Mouse (Mus musculus) adrenal gland, postnatal 10 days (tissue): ENCODE results near the gene Maz. TPM values are rescaled to one million over a fixed set of nuclear protein-coding genes. Genes with fewer than 3 reads are reported as not detected.

Experiments
- DNase-seq: peaks from one replicate; pipeline ENCODE4 v3.0.0; 2021; ENCODE audit warnings: mixed read lengths
- total RNA-seq, 2 experiments: library from RNA; stranded (reverse); gene quantifications; 2 replicates each; pipeline ENCODE4 v1.2.3; 2021

The Maz gene
- total RNA-seq, 2 experiments from 2014 or later = 135 to 159 TPM

- peak; percentile 72 for DNase-seq
These were observed 18.4 kb downstream of the Maz start for GRCm38 (mm10) chr7:127008239-127009019.

GRCm38 (mm10) chr7:127007313-127008024, 19.4 kb downstream of the Maz start:
- no peak for DNase-seq

GRCm38 (mm10) chr7:127004122-127004875, 22.5 kb downstream of the Maz start:
- no peak for DNase-seq

GRCm38 (mm10) chr7:127003620-127004019, 23.2 kb downstream of the Maz start:
- no peak for DNase-seq

- no peak for DNase-seq
These were observed 27.3 kb downstream of the Maz start for GRCm38 (mm10) chr7:126999568-126999967.

- DNase-seq = no peak
These were observed 30.4 kb downstream of the Maz start for GRCm38 (mm10) chr7:126996449-126996848.

GRCm38 (mm10) chr7:126988816-126989215, 38.0 kb downstream of the Maz start:
- no peak for DNase-seq

GRCm38 (mm10) chr7:126986319-126986718, 40.5 kb downstream of the Maz start:
- peak; percentile 52 for DNase-seq

- no peak for DNase-seq
These were observed 42.0 kb downstream of the Maz start for GRCm38 (mm10) chr7:126984667-126985444.

GRCm38 (mm10) chr7:126983113-126983512, 43.7 kb downstream of the Maz start:
- no peak for DNase-seq

GRCm38 (mm10) chr7:126982054-126982453, 44.8 kb downstream of the Maz start:
- DNase-seq = no peak

- DNase-seq = no peak
These were observed 45.2 kb downstream of the Maz start for GRCm38 (mm10) chr7:126981601-126982000.

GRCm38 (mm10) chr7:126978841-126979240, 48.0 kb downstream of the Maz start:
- DNase-seq = no peak

GRCm38 (mm10) chr7:126976878-126977459, 49.9 kb downstream of the Maz start:
- DNase-seq = no peak

- peak; percentile 98 for DNase-seq
These were observed 50.6 kb downstream of the Maz start, which contains the start of gene Cdiptos for GRCm38 (mm10) chr7:126975950-126976866. Gene Cdiptos, minus strand, starts transcription at chr7:126976098.

GRCm38 (mm10) chr7:126975893-126975949, 51.1 kb downstream of the Maz start, which contains the start of gene Cdipt:
Gene Cdipt, plus strand, starts transcription at chr7:126975914.
- no peak for DNase-seq

GRCm38 (mm10) chr7:126975493-126975892, 51.3 kb downstream of the Maz start:
- DNase-seq = peak; percentile 50
